Mouse (Mus musculus): ENCODE measurements at regions not wholly inside any gene's neighbourhood (a gene's known extent, or its start where the extent isn't known, plus 50 kb on each side); places are given as distances from the start of the nearest gene placed in this dataset.
A peak's percentile ranks its signal among the peaks of the same experiment; 100 is the strongest.

DNA sequence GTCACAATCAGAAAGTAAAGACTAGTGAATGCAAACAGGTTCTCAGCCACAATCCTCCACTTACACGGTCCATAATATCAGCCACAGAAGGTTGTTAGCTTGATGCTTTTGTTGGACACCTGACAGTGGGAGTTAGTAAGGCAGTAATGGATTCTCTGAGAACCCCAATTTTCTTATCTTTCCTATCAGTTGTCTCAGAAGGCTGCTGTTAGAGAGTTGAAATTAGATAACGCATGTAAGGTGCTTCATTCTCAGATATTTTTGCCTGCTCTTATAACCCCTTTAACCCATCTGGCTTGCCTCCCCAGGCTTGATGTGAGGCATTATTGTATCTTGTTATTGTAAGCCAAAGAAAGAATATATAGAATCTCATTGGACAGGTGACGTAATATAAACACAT lies 63.0 kb upstream of the Ube2e3 start:
- DNase-seq: no peak
- intact Hi-C loops (cut with DNase I): no loop called here

DNA sequence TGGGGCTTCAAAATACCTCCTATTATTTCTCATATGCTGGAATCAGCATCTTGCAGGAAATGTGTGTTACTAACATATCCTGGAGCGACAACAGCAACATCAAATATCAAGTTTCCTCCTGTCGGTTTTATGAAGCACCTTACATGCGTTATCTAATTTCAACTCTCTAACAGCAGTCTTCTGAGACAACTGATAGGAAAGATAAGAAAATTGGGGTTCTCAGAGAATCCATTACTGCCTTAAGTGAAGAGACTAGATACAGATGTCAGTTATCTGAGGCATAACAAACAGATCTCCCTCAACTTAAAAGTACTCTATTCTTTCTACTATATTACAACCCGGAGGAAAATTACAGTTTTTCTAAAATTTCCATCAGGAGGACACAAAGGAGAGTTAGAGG lies 64.4 kb upstream of the Ube2e3 start:
- no peak for DNase-seq
- intact Hi-C loops (cut with DNase I): no loop called here

- intact Hi-C loops (cut with DNase I): no loop called here
- no peak for DNase-seq
These were observed 72.5 kb upstream of the Ube2e3 start for GRCm38 (mm10) chr2:78795446-78795845.

- DNase-seq: no peak
- intact Hi-C loops (cut with DNase I): no loop called here
These were observed 73.2 kb upstream of the Ube2e3 start for GRCm38 (mm10) chr2:78794734-78795133.

GRCm38 (mm10) chr2:78789124-78789523 lies 78.8 kb upstream of the Ube2e3 start:
- DNase-seq: no peak
- intact Hi-C loops (cut with DNase I): no loop called here

GRCm38 (mm10) chr2:78788222-78788621 lies 79.7 kb upstream of the Ube2e3 start:
- no peak for DNase-seq
- intact Hi-C loops (cut with DNase I): no loop called here

- DNase-seq: no peak
- intact Hi-C loops (cut with DNase I): no loop called here
These were observed 88.0 kb upstream of the Ube2e3 start for GRCm38 (mm10) chr2:78779949-78780348.

DNA sequence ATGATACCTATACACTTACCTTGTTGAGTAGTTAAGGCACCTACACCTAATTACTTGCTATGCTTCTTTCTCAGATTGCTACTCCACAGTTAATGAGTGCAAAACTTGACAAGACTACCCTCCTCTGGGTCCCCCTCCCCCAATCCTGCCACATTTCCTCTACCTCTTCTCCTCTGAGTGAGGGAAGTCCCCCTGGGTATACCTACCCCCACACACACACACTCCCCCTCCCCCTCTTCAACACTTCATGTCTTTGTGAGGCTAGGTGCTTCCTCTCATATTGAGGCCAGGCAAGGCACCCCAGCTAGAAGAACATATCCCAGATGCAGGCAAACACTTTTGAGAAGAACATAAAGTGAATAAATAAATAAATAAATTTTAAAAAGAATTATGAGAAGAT lies 90.3 kb upstream of the Ube2e3 start:
- no peak for DNase-seq
- intact Hi-C loops (cut with DNase I): no loop called here

DNA sequence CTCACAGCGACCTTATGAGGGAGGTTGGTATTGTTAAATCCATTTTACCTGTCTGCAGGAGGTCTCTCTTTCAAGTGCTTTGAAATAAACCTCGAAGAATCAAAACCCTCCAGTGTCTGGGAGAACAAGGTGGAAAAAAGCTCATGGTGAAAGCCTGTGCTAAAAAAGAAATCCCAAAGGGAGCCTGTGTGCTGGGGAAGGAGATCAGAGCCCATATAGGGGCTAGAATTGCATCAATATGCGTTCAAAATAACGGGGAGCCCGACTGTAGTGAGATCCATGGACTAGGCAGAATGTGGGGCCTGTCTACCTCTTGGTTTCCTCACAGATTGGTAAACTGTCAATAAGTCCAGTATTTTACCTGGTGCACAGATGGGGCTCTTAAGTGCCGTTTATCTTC lies 113.6 kb upstream of the Ube2e3 start:
- DNase-seq: no peak

DNA sequence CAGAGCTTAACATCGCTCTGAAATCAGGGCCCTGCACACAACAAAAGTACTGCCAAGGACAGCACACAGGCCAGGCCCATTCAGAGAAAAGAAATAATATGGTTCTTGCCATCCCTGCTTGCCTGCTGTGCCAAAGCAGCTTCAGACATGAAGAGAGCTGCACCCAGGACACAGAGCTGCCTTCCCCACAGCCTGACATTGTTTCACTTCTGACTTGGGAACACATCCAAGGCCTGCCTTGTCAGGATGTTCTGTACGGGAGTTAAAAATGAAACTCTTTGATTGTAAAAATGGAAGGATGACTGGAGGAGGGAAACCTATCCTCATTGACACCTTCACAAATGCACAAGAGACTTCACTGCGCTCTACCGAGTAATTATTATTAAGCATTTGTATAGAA lies 114.0 kb upstream of the Ube2e3 start:
- intact Hi-C loops (cut with DNase I): no loop called here
- peak; percentile 1 to 2 for DNase-seq

More for the DNA sequence above, 113.6 kb upstream of the Ube2e3 start:
- intact Hi-C loops (cut with DNase I): no loop called here

- intact Hi-C loops (cut with DNase I): no loop called here
- no peak for DNase-seq
These were observed 137.8 kb upstream of the Ube2e3 start for GRCm38 (mm10) chr2:78730161-78730560.

DNA sequence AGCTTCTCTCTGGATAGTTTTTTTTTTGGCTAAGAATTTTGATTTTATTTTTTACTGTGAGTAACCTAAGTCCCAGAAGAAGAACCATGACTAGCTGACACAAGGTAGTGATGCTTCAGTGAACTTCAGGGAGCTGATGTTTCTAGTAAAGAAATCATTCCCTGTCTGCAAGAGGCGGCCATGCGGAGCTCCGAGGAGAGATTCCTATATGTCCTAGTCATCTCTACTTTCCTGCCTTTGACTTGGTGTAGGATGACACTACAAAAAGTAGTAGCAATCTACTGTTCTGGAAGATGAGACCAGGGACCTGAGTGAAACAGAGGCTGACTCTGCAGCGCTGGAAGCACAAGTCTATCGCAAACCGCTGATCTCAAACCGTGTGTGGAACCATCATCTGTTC lies 141.9 kb upstream of the Ube2e3 start:
- DNase-seq: no peak
- intact Hi-C loops (cut with DNase I): no loop called here

- DNase-seq: no peak
- intact Hi-C loops (cut with DNase I): no loop called here
These were observed 143.5 kb upstream of the Ube2e3 start for GRCm38 (mm10) chr2:78724416-78724815.

DNA sequence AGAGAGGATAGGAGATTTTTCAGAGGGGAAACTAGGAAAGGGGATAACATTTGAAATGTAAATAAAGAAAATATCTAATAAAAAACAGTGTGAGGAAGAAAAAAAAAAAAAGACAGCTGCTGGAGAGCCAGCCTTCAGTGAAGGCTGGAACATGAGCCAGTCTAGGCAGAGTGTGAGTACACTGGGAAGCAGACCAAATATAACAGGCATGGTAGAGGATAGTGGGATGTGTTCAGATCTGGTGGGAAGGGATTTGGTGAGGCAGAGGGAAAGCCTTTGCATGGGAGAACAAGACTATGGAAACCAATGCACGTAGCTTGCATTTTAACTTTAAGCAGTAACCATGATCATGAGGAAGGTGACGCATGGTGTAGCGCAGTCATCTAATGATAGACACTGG lies 144.5 kb upstream of the Ube2e3 start:
- no peak for DNase-seq
- intact Hi-C loops (cut with DNase I): no loop called here

DNA sequence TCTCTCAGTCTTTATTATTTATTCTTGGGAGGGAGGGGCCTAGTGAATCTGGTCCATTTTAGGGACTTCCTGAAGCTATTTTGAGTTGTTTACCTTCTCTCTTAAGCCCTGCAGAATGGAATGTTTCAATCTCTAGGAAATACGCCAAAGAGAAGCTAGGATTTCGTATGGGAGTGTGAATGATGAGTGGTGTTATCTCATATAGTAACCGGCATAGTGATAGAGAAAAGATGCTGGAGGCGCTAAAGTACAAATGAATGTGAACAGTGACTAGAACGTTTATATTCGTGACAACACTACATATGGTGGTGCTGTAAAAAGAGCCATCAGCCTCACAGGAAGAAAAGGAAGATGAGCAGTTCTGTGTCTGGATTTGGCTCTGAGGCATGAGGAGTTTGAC lies 145.2 kb upstream of the Ube2e3 start:
- intact Hi-C loops (cut with DNase I): no loop called here
- DNase-seq: no peak

DNA sequence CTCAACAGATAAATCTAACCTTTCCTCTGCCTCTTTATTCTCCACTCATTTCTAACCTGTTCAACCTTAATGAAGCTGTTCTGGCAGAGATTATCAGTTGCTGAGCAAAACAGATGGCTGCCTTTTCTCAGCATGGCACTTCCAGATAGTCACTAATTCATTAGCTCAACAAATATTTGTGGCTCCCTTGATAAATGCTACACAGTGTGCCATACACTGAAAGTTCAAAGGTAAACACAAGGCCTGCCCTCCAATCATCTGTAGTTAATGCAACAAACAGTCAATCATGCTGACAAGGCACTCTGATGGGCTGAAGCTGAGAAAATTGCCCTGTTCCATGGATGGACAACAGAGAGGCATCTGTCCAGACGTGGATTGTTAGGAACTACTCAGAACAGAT lies 149.4 kb upstream of the Ube2e3 start:
- DNase-seq: no peak
- intact Hi-C loops (cut with DNase I): no loop called here

- DNase-seq: no peak
- intact Hi-C loops (cut with DNase I): no loop called here
These were observed 151.6 kb upstream of the Ube2e3 start for GRCm38 (mm10) chr2:78716157-78716798.

DNA sequence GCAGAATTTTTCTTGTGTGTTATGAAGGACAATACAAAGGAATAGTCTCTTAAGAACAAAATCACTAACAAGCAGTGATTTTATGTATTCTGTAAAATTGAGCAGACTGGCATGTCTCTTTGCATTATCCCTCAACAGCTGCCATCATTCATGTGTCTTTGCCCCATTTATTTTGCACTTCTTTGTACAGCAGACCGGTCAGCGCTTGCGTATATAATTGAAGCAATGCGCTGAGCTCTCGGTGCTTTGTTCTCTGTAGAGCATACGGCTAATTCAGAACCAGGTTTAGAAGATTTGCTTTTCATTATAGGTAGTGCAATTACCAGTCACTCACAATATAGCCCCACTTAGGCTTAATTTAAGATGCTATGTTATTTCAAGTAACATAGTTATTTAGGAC lies 173.1 kb upstream of the Ube2e3 start:
- intact Hi-C loops (cut with DNase I): no loop called here
- no peak for DNase-seq

- DNase-seq: no peak
- intact Hi-C loops (cut with DNase I): no loop called here
These were observed 211.3 kb upstream of the Ube2e3 start for GRCm38 (mm10) chr2:78656668-78657067.

DNA sequence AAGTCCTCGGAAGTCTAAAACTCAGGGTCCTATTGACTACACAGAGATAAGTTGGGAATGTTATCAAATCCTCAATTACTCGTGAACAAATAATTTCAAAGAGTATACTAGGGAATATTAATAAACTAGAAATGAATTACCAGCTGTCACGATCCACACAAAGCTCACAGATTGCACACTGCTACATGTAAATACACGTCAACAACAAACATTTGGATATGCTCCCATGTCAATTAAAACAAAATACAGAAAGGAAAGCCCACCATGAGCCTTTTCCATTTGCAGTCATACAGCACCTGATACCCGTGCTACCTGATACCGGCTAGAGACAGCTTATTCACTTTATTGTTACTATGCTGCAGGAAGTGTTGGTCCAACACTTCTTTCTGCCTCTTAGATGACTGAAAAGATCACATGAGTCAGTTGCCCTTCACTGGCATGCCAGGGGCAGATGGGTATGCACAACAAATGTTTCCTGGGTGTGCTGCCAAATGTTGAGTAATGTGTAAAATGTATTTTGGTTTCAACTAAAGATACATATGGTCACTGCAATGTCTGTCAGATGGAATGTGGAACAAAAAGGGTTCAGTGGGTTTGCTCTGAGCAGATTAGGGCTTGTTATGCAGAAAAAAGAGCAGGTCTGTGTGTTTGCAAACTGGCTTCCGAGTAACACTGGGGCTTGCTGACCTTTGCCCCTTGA lies 212.6 kb upstream of the Ube2e3 start:
- intact Hi-C loops (cut with DNase I): no loop called here
- DNase-seq: peak in 1 of 2 experiments; percentile 2

GRCm38 (mm10) chr2:78651549-78651948 lies 216.4 kb upstream of the Ube2e3 start:
- intact Hi-C loops (cut with DNase I): no loop called here

GRCm38 (mm10) chr2:78640361-78640760 lies 227.6 kb upstream of the Ube2e3 start:
- no peak for DNase-seq
- intact Hi-C loops (cut with DNase I): no loop called here

More at GRCm38 (mm10) chr2:78651549-78651948, 216.4 kb upstream of the Ube2e3 start:
- no peak for DNase-seq

GRCm38 (mm10) chr2:78625264-78625663 lies 242.7 kb upstream of the Ube2e3 start:
- intact Hi-C loops (cut with DNase I): no loop called here
- DNase-seq: no peak
